Mouse (Mus musculus) large intestine, adult 2 months (tissue): ENCODE measurements around the gene Olfr60. TPM values are rescaled to one million over a fixed set of nuclear protein-coding genes. Genes with fewer than 3 reads are reported as not detected.

Source experiments
- DNase-seq: peaks from one replicate; pipeline ENCODE4 v3.0.0-alpha.2; 2012; ENCODE audit warnings: low read depth, low spot score
- WGBS: fragments of 180-500 bp; shearing (Covaris S2); methylation state at CpG from one replicate; pipeline ENCODE4 v1.1.7; 2018; 5-methylcytosine and 5-hydroxymethylcytosine counted together
- polyA plus RNA-seq: library from polyadenylated mRNA; depleted of rRNA; stranded (reverse); fragments of >200 nt; gene quantifications from 2 replicates; pipeline ENCODE4 v1.2.3, GENCODE M21; 2012; rRNA removed

Gene Olfr60
- polyA plus RNA-seq = 0.57 and 0.93 TPM in 2 replicates

DNA sequence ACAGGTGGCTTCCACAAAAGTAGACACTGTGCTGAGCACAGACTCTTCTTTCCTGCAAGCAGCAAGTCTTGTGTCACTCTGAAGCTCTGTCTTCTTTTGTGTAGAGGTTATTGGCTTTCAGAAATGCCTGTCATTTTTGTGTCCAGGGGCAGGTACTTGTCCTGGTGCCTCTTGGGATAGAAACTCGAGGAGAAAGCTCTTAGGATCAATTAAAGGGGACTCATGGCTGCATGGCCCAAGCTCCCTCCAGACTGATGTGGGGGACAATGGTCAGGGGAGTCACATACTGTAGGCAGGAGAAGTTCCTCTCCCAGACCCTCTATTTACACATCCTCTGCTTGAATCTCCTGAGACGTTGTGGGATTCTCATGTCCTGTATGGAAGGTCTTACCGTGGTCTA lies at the start of gene Olfr60:
Gene Olfr60 (minus strand): TSS at position 101 of the 400 bp plus-strand sequence.
- 56% methylated on average over 3 of the region's 3 CpGs for WGBS
- DNase-seq = no peak

DNA sequence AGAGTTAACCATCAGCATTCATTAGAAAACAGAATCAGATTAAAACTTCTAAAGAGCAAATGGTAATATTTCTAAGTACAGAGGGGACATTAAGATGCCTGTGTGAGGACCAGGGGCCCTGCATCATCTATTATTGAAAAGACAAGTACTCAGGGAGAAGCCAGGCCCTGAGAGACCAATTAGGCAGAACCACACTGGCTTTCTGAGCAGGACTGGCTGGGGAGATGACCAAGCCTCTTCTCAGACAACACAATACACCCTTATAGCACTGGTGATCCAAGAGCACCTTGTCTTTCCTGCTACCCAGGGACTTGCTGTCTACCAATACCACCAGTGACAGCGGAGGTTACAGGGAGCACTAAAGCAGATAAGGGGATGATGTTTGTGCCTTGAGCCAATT lies 41.3 kb upstream of the Olfr60 start, which contains the start of gene Olfr531:
Gene Olfr531 (minus strand): TSS at position 101 of the 400 bp plus-strand sequence.
- no peak for DNase-seq
- WGBS = 76% methylated on average over 1 of the region's 1 CpGs

DNA sequence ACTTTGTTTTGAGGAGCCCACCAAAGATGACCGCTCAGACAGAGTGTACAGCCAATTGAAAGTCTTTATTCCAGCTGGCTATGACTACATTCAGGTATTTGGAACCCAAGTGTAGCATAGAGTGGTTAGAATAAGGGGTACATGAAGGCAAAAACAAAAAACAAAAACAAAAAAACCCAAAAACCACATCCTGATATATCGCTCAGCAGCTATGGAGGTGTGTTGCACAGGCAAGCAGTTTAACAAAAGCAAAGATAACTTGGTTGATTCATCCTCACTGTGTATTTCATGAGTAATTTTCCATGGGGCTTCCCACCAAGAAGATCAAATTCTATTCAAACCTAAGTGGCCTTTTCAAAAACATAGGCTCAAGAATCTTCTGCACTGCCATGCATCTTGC lies 15.4 kb upstream of the Olfr60 start:
- 91% methylated on average over 2 of the region's 2 CpGs for WGBS
- DNase-seq = no peak

DNA sequence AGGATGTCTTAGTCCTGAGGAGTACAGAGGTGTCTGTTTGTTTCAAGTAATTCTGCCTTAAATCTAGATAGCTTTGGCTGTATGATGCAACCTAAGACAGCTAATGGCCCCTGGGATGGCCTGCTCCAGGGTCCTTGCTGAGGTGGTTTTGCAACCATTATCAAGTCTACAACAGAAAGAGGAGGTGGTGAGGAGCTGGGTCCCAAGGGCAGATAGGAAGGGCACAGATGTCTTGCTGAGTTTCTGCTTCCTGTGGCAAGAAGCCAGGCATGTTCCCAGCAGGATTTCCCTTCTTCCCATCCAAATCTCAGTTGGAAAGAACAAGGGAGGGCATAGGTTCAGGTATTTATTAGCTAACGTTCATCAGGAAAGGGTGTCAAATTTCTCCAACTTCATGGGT lies 14.8 kb upstream of the Olfr60 start, which contains the start of gene Olfr530:
Gene Olfr530 (minus strand): TSS at position 101 of the 400 bp plus-strand sequence.
- DNase-seq = no peak
- WGBS = 16% methylated on average over 1 of the region's 1 CpGs

DNA sequence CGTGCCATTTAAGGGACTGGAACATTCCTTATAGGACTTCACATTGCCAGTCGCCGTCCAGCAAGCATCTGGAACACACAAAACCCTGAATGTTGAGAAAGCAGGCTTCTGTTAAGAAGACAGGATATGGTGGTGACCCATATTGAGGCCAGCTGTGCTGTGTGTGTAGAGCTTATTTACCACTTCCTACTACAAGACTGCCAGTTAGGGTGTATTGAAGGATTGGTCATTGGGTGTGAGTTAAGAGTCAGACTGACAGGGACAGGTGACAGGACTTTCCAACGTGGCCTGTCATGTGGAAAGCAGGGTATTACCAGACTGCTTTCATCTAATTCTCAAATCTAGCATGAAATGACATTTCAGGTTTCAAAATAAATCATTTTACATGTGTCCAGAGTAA lies 12.8 kb upstream of the Olfr60 start:
- no peak for DNase-seq
- WGBS = 70% methylated on average over 4 of the region's 4 CpGs

DNA sequence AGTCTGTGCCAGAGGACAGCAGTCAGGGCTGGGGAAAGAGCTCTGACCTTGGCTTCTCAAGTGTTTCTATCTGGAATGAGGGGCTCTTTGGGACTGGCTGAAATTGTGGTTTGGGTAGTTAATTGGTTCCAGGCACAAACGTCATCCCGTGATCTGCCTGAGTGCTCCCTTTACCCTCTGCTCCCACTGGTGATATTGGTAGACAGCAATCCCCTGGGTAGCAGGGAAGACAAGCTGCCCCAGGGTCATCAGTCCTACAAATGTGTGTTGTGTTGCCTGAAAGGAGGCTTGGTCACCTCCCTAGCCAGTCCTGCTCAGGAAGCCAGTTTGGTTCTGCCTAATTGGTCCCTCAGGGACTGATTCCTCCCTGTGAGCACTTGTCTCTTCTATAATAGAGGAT lies 27.8 kb downstream of the Olfr60 start, which contains the start of gene Olfr527:
Gene Olfr527 (plus strand): TSS at position 301 of the 400 bp plus-strand sequence.
- DNase-seq = no peak
- WGBS = 85% methylated on average over 2 of the region's 2 CpGs

DNA sequence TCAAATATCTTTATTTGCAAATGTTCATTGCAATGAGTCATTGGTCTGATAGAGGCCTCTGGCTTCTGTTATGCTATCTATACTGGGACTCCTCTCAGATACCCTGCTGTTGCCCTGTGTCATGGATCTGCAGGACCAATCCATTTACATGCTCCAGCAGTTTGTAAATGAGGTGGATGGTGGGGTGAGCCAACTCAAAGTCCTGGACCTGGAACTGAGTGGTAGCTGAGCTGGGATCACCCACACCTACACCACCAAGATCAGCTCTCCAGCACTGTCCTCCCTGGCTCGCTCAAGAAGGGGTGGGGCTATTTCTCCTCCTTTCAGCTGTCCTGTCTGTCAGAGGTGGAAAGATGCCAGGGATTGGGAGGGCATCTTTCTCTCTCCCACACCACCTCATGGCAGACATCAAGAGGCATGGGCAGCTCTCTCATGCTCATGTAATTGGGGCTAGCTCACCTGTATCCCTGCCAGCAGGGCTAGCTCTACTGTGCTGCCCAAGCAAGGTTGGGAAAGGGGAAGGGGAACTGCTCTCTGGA lies 31.6 kb downstream of the Olfr60 start:
- WGBS = 33% methylated on average over 1 of the region's 1 CpGs
- DNase-seq = no peak

DNA sequence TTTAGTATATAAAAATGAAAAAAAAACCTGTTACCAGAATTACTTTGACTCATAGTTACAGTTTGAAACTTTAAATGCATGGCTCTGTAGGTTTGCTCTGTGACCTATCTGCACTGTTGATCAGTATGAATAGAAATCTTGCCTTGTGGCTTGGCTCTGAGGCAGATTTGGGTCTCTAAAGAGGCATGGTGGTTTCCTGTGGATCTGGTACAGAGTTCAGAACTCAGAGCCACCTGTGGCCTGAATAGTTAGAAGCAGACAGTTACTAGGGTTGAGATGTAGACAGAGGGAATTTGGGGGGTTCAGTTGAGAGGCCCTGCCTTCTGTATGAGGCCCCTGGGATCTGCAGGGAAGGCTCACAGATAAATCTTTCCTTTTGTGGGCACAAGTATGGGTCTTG lies 40.3 kb downstream of the Olfr60 start:
- DNase-seq = no peak

DNA sequence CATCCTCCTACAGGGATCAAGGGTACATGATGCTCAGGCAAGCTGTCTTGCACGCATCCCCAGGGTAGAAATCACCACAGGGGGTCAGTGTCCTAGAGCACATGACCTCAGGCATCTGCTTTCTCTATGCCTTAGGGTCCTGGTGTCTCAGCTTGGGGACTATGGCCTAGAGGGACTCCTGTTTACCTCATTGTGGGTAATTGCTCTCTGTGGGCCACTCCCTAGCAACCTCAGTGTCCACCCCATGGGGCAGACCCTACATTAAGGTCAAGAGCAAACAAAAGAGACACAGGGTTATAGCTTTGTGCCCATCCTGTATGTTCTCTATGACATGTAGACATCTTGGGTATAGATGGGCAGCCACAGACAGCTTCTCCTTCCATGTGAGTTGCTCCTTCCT lies 40.9 kb downstream of the Olfr60 start, which contains the start of gene Olfr525:
Gene Olfr525 (plus strand): TSS at position 301 of the 400 bp plus-strand sequence.
- 33% methylated on average over 1 of the region's 1 CpGs for WGBS
- no peak for DNase-seq

DNA sequence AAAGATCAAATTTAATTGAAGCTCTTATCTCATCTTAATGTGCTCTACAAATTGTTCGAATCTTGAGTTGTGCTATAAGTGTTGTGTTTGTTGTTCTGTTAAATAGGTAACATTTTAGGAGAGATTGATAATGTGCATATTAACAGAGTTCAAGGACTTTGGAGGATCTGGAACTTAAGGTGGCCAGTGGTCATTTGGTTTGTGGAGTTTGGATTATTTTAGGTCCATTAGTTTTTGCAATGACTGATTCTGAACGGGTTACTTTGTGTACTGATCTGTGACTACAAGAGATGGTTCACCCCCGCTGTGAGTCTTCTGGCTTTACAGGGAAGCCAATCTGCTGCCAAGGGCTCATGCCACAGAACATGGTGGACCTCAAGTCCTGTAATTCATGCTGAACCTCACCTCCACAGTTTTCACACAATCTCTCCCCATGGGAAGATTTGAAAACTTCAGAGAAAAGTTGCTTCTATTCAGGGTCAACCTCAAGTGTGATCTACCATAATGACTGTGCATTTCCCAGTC lies 41.5 kb downstream of the Olfr60 start:
- no peak for DNase-seq
- 75% methylated on average over 3 of the region's 3 CpGs for WGBS

DNA sequence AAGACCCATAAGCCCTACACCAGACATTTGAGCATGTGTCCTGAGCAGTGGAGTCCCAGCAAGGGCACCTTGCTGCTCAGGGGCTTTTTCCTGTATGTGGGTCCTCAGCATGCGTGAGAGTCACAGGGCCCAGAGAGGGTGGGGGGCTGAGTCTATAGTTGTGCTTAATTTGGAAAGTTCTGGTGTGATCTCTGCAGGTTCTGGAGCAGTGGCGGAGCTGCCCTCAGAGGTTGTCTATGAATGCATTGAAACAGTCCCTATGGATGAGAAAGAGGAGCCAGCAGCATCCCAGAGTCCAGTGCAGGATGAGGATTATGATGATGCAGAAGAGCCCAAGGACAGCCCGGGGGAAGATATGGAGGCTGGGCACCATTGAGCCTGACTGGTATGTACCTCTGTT lies 62.1 kb downstream of the Olfr60 start:
- no peak for DNase-seq
- WGBS = 71% methylated on average over 3 of the region's 3 CpGs

DNA sequence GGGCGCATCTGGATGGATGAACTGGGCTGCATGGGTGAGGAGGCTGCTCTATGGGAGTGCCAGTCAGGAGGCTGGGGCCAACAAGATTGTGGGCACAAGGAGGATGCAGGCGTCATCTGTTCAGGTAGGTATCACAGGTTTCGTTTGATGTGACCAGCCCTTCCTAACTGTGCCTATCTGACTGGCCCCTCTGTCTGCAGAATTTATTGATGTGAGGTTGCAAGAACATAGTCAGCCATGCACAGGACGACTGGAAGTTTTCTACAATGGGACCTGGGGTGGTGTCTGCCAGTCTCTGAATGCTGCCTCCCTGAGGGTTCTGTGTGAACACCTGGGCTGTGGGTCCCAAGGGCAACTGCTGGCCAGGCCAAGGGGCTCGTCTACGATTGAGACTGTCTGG lies 64.6 kb downstream of the Olfr60 start:
- DNase-seq = no peak
- WGBS = 65% methylated on average over 6 of the region's 6 CpGs

DNA sequence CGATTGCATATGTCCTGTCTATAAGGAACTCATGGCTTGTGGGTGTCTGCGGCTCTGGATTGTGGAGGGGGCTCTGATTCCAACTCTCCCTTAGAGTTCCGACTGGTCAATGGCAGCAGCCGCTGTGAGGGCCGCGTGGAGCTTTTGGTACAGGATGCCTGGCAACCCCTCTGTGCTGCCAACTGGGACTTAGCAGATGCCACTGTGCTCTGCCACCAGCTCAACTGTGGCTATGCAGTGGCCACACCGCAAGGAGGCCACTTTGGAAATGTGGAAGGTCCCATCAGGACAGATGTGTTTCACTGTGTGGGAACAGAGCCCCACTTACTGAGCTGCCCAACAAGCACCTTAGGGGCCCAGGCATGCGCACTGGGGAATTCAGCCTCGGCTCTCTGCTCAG lies 65.7 kb downstream of the Olfr60 start:
- WGBS = 83% methylated on average over 9 of the region's 9 CpGs
- DNase-seq = no peak

Other genes starting within 250 kb of the Olfr60 start
- 9.6 and 9.8 TPM in 2 replicates for gene Paox, start 245.9 kb downstream of the Olfr60 start, polyA plus RNA-seq
- gene Echs1, start 245.2 kb downstream of the Olfr60 start, polyA plus RNA-seq = 108 and 150 TPM in 2 replicates
- gene Mtg1, start 224.1 kb downstream of the Olfr60 start, polyA plus RNA-seq = 14.5 and 24.5 TPM in 2 replicates
- gene Sprn, start 206.8 kb downstream of the Olfr60 start, polyA plus RNA-seq = 0.37 and 0.59 TPM in 2 replicates
- not detected in 2 replicates for gene Olfr522, start 196.9 kb downstream of the Olfr60 start, polyA plus RNA-seq
- not detected in 2 replicates for gene Olfr523, start 188.5 kb downstream of the Olfr60 start, polyA plus RNA-seq
- gene Olfr524, start 155.7 kb downstream of the Olfr60 start, polyA plus RNA-seq = 0.06 and 0.07 TPM in 2 replicates
- 0.43 and 0.78 TPM in 2 replicates for gene Cd163l1, start 143.4 kb downstream of the Olfr60 start, polyA plus RNA-seq
- gene 5830411N06Rik, start 114.4 kb downstream of the Olfr60 start, polyA plus RNA-seq = 0.51 and 0.71 TPM in 2 replicates
- gene Olfr525, start 40.8 kb downstream of the Olfr60 start, polyA plus RNA-seq = not detected in 2 replicates
- gene Olfr527, start 27.7 kb downstream of the Olfr60 start, polyA plus RNA-seq = not detected in 2 replicates
- gene Olfr530, start 14.7 kb upstream of the Olfr60 start, polyA plus RNA-seq = 0.10 TPM in 1 of 2 replicates, not detected in the other
- not detected in 2 replicates for gene Olfr531, start 41.2 kb upstream of the Olfr60 start, polyA plus RNA-seq
- gene Olfr532, start 60.0 kb upstream of the Olfr60 start, polyA plus RNA-seq = not detected in 2 replicates
- gene Olfr533, start 101.7 kb upstream of the Olfr60 start, polyA plus RNA-seq = not detected in 2 replicates
- not detected in 2 replicates for gene Olfr535, start 122.5 kb upstream of the Olfr60 start, polyA plus RNA-seq
- gene Olfr536, start 145.7 kb upstream of the Olfr60 start, polyA plus RNA-seq = not detected in 2 replicates
- not detected in 2 replicates for gene Olfr538, start 206.2 kb upstream of the Olfr60 start, polyA plus RNA-seq
- gene Olfr46, start 239.6 kb upstream of the Olfr60 start, polyA plus RNA-seq = not detected in 2 replicates